Mouse (Mus musculus) neural tube, postnatal 0 days (tissue): Measurements from ENCODE around the gene Gm13119. TPM values are rescaled to one million over a fixed set of nuclear protein-coding genes. Genes with fewer than 3 reads are reported as not detected.

Experiments
- polyA plus RNA-seq: library from polyadenylated mRNA; unstranded; fragments of >200 nt; fragmentation: Nextera tagmentation; extraction: Ambion mirVana; gene quantifications from 2 replicates; pipeline ENCODE4 v1.2.1, GENCODE M21; 2015

Gm13119 gene
- polyA plus RNA-seq = not detected in 2 replicates

DNA sequence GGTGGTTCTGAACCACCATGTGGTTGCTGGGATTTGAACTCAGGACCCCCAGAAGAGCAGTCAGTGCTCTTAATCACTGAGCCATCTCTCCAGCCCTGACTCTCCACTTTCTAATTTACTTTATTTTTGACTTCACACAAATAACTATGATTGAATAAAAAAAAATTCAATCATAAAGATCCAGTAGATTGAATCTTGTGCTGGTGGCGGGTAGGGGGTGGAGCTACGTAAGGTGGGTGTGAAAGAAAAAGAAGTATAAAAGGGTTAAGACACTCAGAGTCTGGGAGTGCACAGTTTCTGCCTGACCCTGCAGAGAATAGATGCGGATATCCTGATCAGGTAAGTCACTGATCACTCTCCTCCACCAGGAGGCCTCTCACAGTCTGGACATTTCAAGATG lies at the start of gene Gm13119:
Gm13119 (plus strand) TSS at position 301 of the 400 bp plus-strand sequence.

DNA sequence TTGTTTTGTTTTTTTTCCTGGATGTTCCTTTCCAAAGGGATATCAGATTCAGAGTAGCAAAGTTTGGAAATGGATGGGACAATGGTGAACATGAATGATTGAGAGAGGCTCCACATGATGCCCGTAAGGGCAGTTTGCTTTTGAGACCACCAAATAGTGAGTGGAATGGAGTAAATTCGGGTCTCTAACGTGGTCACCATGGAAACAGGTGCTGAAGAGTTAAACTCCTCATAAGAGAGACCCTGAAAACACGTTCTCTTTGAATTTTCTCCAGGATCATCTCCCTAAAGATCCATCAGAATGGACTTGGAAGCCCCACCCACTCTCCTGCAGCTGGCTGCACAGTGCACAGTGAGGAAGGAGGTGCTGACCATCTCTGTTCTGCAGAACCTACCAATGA lies 27.8 kb upstream of the Gm13119 start, which contains the start of gene Gm13128:
Gm13128 (plus strand) TSS at position 301 of the 400 bp plus-strand sequence.

DNA sequence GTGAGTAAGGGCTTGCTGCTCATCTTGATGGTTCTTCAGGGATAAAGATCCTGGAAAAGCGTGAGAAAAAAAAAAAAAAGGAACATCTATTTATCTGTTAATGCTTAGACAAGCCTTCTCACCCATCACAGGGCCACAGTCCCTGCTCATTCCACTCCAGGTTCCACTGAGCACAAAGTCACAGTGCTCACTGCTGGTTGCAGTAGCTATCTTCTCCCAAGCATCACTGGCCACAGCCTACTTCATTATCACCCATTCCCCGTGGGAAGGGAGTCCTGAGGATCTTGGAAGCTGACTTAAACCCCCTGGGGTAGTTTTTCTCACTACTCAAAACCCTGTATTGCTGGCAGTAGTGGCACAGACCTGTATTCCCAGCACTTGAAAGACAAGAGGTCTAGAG lies 20.2 kb downstream of the Gm13119 start, which contains the start of gene Pramef20:
Pramef20 (minus strand) TSS at position 23 of the 400 bp plus-strand sequence.

DNA sequence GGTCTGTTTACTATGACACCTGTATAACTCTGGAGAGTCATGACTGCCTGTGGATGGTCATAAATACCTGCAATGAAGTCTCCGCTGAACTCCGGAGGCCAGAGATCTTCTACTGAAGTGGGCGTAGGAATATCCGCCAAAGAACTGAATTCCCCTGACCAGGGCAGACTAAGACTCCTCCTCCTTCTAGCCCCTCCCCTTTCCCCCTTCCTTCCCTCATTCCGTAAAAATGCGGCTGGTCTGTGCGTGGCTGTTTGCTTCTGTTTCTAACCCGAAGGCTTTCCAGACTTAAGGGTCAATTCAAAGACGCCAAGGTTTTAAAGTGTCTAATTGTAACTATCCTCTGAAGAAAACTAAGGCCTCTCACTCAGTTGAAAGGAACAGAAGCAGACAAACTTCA lies 50.5 kb downstream of the Gm13119 start, which contains the start of gene Pramef12:
Pramef12 (minus strand) TSS at position 175 of the 400 bp plus-strand sequence.

Other genes with a start within 250 kb of the Gm13119 start
- gene Oog3, start 195.3 kb upstream of the Gm13119 start, polyA plus RNA-seq = not detected in 2 replicates
- not detected in 2 replicates for gene Oog2, start 167.2 kb upstream of the Gm13119 start, polyA plus RNA-seq
- not detected in 2 replicates for gene C87977, start 144.6 kb upstream of the Gm13119 start, polyA plus RNA-seq
- gene Pramel5, start 77.5 kb upstream of the Gm13119 start, polyA plus RNA-seq = not detected in 2 replicates
- not detected in 2 replicates for gene Gm13128, start 27.7 kb upstream of the Gm13119 start, polyA plus RNA-seq
- gene Pramef20, start 20.0 kb downstream of the Gm13119 start, polyA plus RNA-seq = not detected in 2 replicates
- not detected in 2 replicates for gene Pramef12, start 50.5 kb downstream of the Gm13119 start, polyA plus RNA-seq
- gene 1700012P22Rik, start 80.8 kb downstream of the Gm13119 start, polyA plus RNA-seq = 0.26 and 0.56 TPM in 2 replicates
- not detected in 2 replicates for gene Gm9944, start 95.4 kb downstream of the Gm13119 start, polyA plus RNA-seq
- not detected in 2 replicates for gene Aadacl3, start 105.8 kb downstream of the Gm13119 start, polyA plus RNA-seq
- gene 9430007A20Rik, start 161.9 kb downstream of the Gm13119 start, polyA plus RNA-seq = not detected in 2 replicates
- gene Gm13124, start 207.2 kb downstream of the Gm13119 start, polyA plus RNA-seq = not detected in 2 replicates